Mouse (Mus musculus): Measurements from ENCODE around the gene Agpat4.

GRCm38 (mm10) chr17:12154260-12154659, 35.8 kb downstream of the Agpat4 start:
- TF ChIP-seq CTCF (IDR thresholded peaks at IDR 0.05; ENCODE audit: low read depth) (no peak), EP300 (IDR thresholded peaks at IDR 0.05; ENCODE audit: low read depth) (no peak)

Data from heart, postnatal 0 days (tissue).